In genomic region chr1:88318531-88319060, GRCm38 (mm10) we compare ENCODE assay signal across 9 mouse cellular contexts. TPM values are rescaled to one million over a fixed set of nuclear protein-coding genes. Genes with fewer than 3 reads are reported as not detected.
DNase-seq lines count a peak whose midpoint lies in the region; ATAC-seq and TF ChIP-seq lines count a peak whose summit lies in the region.
"Had no signal": no experiment of that assay in that cellular context is flagged by ENCODE, and none has a peak within 500 bp of the region (broad histone marks: within the 10 kb centered on the region; RNA-seq: fewer than 3 reads in every experiment).

No protein-coding gene starts in this region.

- H3K27me3 ChIP-seq in MEL (ENCODE audit: control insufficient read depth in 1 of 2, insufficient read depth in 2 of 2, low read length in 2 of 2), result no peaks in the 10 kb centered on the region
- H3K27me3 ChIP-seq in embryonic facial prominence, embryonic 14.5 days (replicated peaks; ENCODE audit: control insufficient read depth, insufficient read depth, low read length), result no peaks in the 10 kb centered on the region
- no peaks in the 10 kb centered on the region for H3K27me3 ChIP-seq in limb, embryonic 11.5 days (ENCODE audit: control insufficient read depth, insufficient read depth, low read length)
- H3K27me3 ChIP-seq: lung, embryonic 15.5 days; stomach, embryonic 15.5 days had no signal

- no peaks in the 10 kb centered on the region for H3K9me3 ChIP-seq in MEL (replicated peaks; ENCODE audit: insufficient read depth, low read length)
- no peaks in the 10 kb centered on the region for H3K9me3 ChIP-seq in embryonic facial prominence, embryonic 14.5 days (ENCODE audit: control insufficient read depth, low read length)
- H3K9me3 ChIP-seq in limb, embryonic 11.5 days (ENCODE audit: control insufficient read depth, low read length), result no peaks in the 10 kb centered on the region
- H3K9me3 ChIP-seq: lung, embryonic 15.5 days; stomach, embryonic 15.5 days had no signal

- TF ChIP-seq POLR2A in MEL (IDR thresholded peaks at IDR 0.05; ENCODE audit: control insufficient read depth in 1 of 2, insufficient read depth in 1 of 2, low read depth in 1 of 2, low read length in 2 of 2, poor library complexity in 1 of 2), result no peak
- TF ChIP-seq POLR2A in brain, embryonic 14.5 days (IDR thresholded peaks at IDR 0.05; ENCODE audit: borderline replicate concordance, extremely low read depth, insufficient read depth, insufficient read length, poor library complexity, severe bottlenecking), result no peak

- no peak overlapping the region for H3K9ac ChIP-seq in MEL (ENCODE audit: control insufficient read depth, low read depth, low read length, poor library complexity, severe bottlenecking)
- no peak overlapping the region for H3K9ac ChIP-seq in embryonic facial prominence, embryonic 14.5 days (ENCODE audit: low read depth, low read length)
- H3K9ac ChIP-seq in limb, embryonic 11.5 days (ENCODE audit: low read length), result no peak overlapping the region
- H3K9ac ChIP-seq: lung, embryonic 15.5 days; stomach, embryonic 15.5 days had no signal

- no peaks in the 10 kb centered on the region for H3K79me2 ChIP-seq in MEL (ENCODE audit: control insufficient read depth, insufficient read depth, low read length, poor library complexity)

- TF ChIP-seq CTCF in MEL (IDR thresholded peaks at IDR 0.05 in 2 of 3, conservative IDR thresholded peaks at IDR 0.05 in 1 of 3; ENCODE audit: control insufficient read depth in 1 of 3, insufficient read depth in 1 of 3, low read depth in 2 of 3, low read length in 3 of 3, poor library complexity in 1 of 3, severe bottlenecking in 1 of 3), result peak; percentile 53 to 76 (median 69)
- peak; percentile 68; the same call in 1 of the 2 replicates for TF ChIP-seq CTCF in brain, embryonic 14.5 days (IDR thresholded peaks at IDR 0.05; ENCODE audit: borderline replicate concordance, extremely low read depth, insufficient read depth, insufficient read length)

- H3K36me3 ChIP-seq in MEL (ENCODE audit: control insufficient read depth in 1 of 2, insufficient read depth in 2 of 2, low read length in 2 of 2), result no peaks in the 10 kb centered on the region
- H3K36me3 ChIP-seq in embryonic facial prominence, embryonic 14.5 days (ENCODE audit: control insufficient read depth, insufficient read depth, low read length), result no peaks in the 10 kb centered on the region
- no peaks in the 10 kb centered on the region for H3K36me3 ChIP-seq in limb, embryonic 11.5 days (ENCODE audit: control insufficient read depth, insufficient read depth, low read length)
- H3K36me3 ChIP-seq: lung, embryonic 15.5 days; stomach, embryonic 15.5 days had no signal

- no peak for TF ChIP-seq EP300 in MEL (IDR thresholded peaks at IDR 0.05; ENCODE audit: low read depth in 1 of 2, low read length in 2 of 2)

- no peaks in the 10 kb centered on the region for H3K4me1 ChIP-seq in MEL (ENCODE audit: control insufficient read depth in 1 of 2, insufficient read depth in 2 of 2, low read length in 2 of 2)
- no peaks in the 10 kb centered on the region for H3K4me1 ChIP-seq in embryonic facial prominence, embryonic 14.5 days (ENCODE audit: control insufficient read depth, insufficient read depth, low read length)
- H3K4me1 ChIP-seq in limb, embryonic 11.5 days (ENCODE audit: control insufficient read depth, insufficient read depth, low read length), result no peaks in the 10 kb centered on the region
- H3K4me1 ChIP-seq: lung, embryonic 15.5 days; stomach, embryonic 15.5 days had no signal

- H3K4me2 ChIP-seq in embryonic facial prominence, embryonic 14.5 days (ENCODE audit: low read depth, low read length), result no peak overlapping the region
- H3K4me2 ChIP-seq in limb, embryonic 11.5 days (ENCODE audit: low read depth, severe bottlenecking), result no peak overlapping the region
- H3K4me2 ChIP-seq: lung, embryonic 15.5 days; stomach, embryonic 15.5 days had no signal

- no peak for ATAC-seq in embryonic facial prominence, embryonic 14.5 days (ENCODE audit: low read depth)
- ATAC-seq in limb, embryonic 11.5 days (ENCODE audit: insufficient number of reproducible peaks, low FRiP score, low TSS enrichment, low read depth), result no peak

- TF ChIP-seq RAD21 in MEL (IDR thresholded peaks at IDR 0.05; ENCODE audit: low read depth, low read length), result peak; percentile 67

- no peak overlapping the region for H3K4me3 ChIP-seq in MEL (ENCODE audit: control insufficient read depth in 1 of 2, insufficient read depth in 1 of 2, low read depth in 2 of 2, low read length in 2 of 2)
- H3K4me3 ChIP-seq in embryonic facial prominence, embryonic 14.5 days (ENCODE audit: low read depth, low read length), result no peak overlapping the region
- no peak overlapping the region for H3K4me3 ChIP-seq in limb, embryonic 11.5 days (ENCODE audit: low read depth, low read length)
- H3K4me3 ChIP-seq: lung, embryonic 15.5 days; stomach, embryonic 15.5 days had no signal

- H3K27ac ChIP-seq in MEL (ENCODE audit: control insufficient read depth, low read depth, low read length), result no peak overlapping the region
- no peak overlapping the region for H3K27ac ChIP-seq in embryonic facial prominence, embryonic 14.5 days (replicated peaks; ENCODE audit: low read depth, low read length)
- no peak overlapping the region for H3K27ac ChIP-seq in limb, embryonic 11.5 days (replicated peaks; ENCODE audit: low read depth, low read length)
- H3K27ac ChIP-seq: lung, embryonic 15.5 days; stomach, embryonic 15.5 days had no signal

- peak; percentile 54 to 79 for DNase-seq in left cerebral cortex, adult 18-20 months (ENCODE audit: low spot score in 2 of 2)
- no peak for DNase-seq in left cerebral cortex, adult 11 months (ENCODE audit: low spot score)
- peak; percentile 50 for DNase-seq in MEL (ENCODE audit: low read depth, low spot score)
- DNase-seq in brain, embryonic 14.5 days (ENCODE audit: low read depth), result peak; percentile 59
- peak; percentile 24 for DNase-seq in embryonic facial prominence, embryonic 14.5 days (ENCODE audit: low spot score)
- DNase-seq in limb, embryonic 11.5 days (ENCODE audit: low spot score), result peak; percentile 78
- DNase-seq in skeletal muscle tissue, adult 2 months (ENCODE audit: low read depth, low spot score), result peak; percentile 2

- 72% methylated on average over 6 of the region's 6 CpGs for WGBS in embryonic facial prominence, embryonic 14.5 days
- WGBS in limb, embryonic 11.5 days, result 72% methylated on average over 6 of the region's 6 CpGs

TF ChIP-seq in MEL, 35 proteins besides CTCF, POLR2A, EP300 and RAD21:
- no peak for TF ChIP-seq ZKSCAN1 (IDR thresholded peaks at IDR 0.05; ENCODE audit: low read depth, low read length)
- TF ChIP-seq SMC3 (IDR thresholded peaks at IDR 0.05; ENCODE audit: low read depth, low read length), result peak; percentile 64
- TF ChIP-seq ZNF384 (IDR thresholded peaks at IDR 0.05; ENCODE audit: low read depth, low read length), result no peak
- peak; percentile 45 for TF ChIP-seq ZC3H11A (IDR thresholded peaks at IDR 0.05; ENCODE audit: low read depth, low read length)
TF ChIP-seq in MEL: peak in this region for 2.

RNA-seq across cellular contexts. Expression of gene Trpm8, which starts 41.1 kb away (rescaled TPM):
- total RNA-seq in left cerebral cortex, adult 18-20 months (2021), result under 1 TPM; 0.26 to 0.30 TPM
- not detected in 2 replicates for total RNA-seq in MEL (2012; rRNA removed)
- polyA plus RNA-seq in MEL (2012; ENCODE audit: insufficient read depth in 1 of 2, insufficient read length in 2 of 2, low read depth in 1 of 2, low replicate concordance in 2 of 2, missing spikeins in 1 of 2), result not detected
- polyA plus RNA-seq in brain, embryonic 14.5 days (2012; rRNA removed), result 0.10 TPM in 2 replicates
- polyA plus RNA-seq in embryonic facial prominence, embryonic 14.5 days (2014; fragmentation: Nextera tagmentation; extraction: Ambion mirVana), result 0.07 TPM in 1 of 2 replicates, not detected in the other
- polyA plus RNA-seq in limb, embryonic 11.5 days (2014; fragmentation: Nextera tagmentation; extraction: Ambion mirVana), result not detected in 2 replicates
- polyA plus RNA-seq: stomach, embryonic 15.5 days had no signal

RNA-seq across cellular contexts. Expression of gene Hjurp, which starts 41.2 kb away (rescaled TPM):
- total RNA-seq in left cerebral cortex, adult 18-20 months (2021), result 10 to 100 TPM; 46.6 to 48.6 TPM
- 58.6 and 59.4 TPM in 2 replicates for total RNA-seq in MEL (2012; rRNA removed)
- polyA plus RNA-seq in MEL (2012; ENCODE audit: insufficient read depth in 1 of 2, insufficient read length in 2 of 2, low read depth in 1 of 2, low replicate concordance in 2 of 2, missing spikeins in 1 of 2), result 100 to 1,000 TPM in 1 of 2 experiments, 10 to 100 TPM in 1; 76.3 to 103 TPM
- polyA plus RNA-seq in brain, embryonic 14.5 days (2012; rRNA removed), result 140 and 179 TPM in 2 replicates
- polyA plus RNA-seq in embryonic facial prominence, embryonic 14.5 days (2014; fragmentation: Nextera tagmentation; extraction: Ambion mirVana), result 110 and 137 TPM in 2 replicates
- polyA plus RNA-seq in limb, embryonic 11.5 days (2014; fragmentation: Nextera tagmentation; extraction: Ambion mirVana), result 174 and 204 TPM in 2 replicates
